Mouse (Mus musculus) R1 (cell line): ENCODE measurements around the gene Glul.

Source experiments
- DNase-seq: peaks from one replicate; pipeline ENCODE4 v3.0.0-alpha.2; 2018; ENCODE audit warnings: low read depth, low spot score

The Glul gene

GRCm38 (mm10) chr1:153909213-153909962 is 9.6 kb downstream of the Glul start:
- DNase-seq = no peak

GRCm38 (mm10) chr1:153909963-153910291 is 10.2 kb downstream of the Glul start:
- no peak for DNase-seq

GRCm38 (mm10) chr1:153910423-153910822 is 10.7 kb downstream of the Glul start:
- no peak for DNase-seq

- DNase-seq = no peak
Measured at GRCm38 (mm10) chr1:153911276-153911795, 11.6 kb downstream of the Glul start.

- DNase-seq = no peak
Measured at GRCm38 (mm10) chr1:153913869-153914268, 14.1 kb downstream of the Glul start.

- DNase-seq = no peak
Measured at GRCm38 (mm10) chr1:153918521-153919206, 18.9 kb downstream of the Glul start.

- no peak for DNase-seq
Measured at GRCm38 (mm10) chr1:153921642-153922041, 21.9 kb downstream of the Glul start.

- DNase-seq = no peak
Measured at GRCm38 (mm10) chr1:153922571-153923021, 22.9 kb downstream of the Glul start.

- no peak for DNase-seq
Measured at GRCm38 (mm10) chr1:153924395-153925385, 24.9 kb downstream of the Glul start.

GRCm38 (mm10) chr1:153930431-153930830 is 30.7 kb downstream of the Glul start:
- DNase-seq = no peak

GRCm38 (mm10) chr1:153933772-153934171 is 34.0 kb downstream of the Glul start:
- DNase-seq = no peak

- no peak for DNase-seq
Measured at GRCm38 (mm10) chr1:153935844-153936380, 36.2 kb downstream of the Glul start.

- peak; percentile 36 for DNase-seq
Measured at GRCm38 (mm10) chr1:153937025-153937424, 37.3 kb downstream of the Glul start.

GRCm38 (mm10) chr1:153940986-153941385 is 41.2 kb downstream of the Glul start:
- no peak for DNase-seq

GRCm38 (mm10) chr1:153945181-153945580 is 45.4 kb downstream of the Glul start:
- peak; percentile 45 for DNase-seq

- no peak for DNase-seq
Measured at GRCm38 (mm10) chr1:153946971-153947370, 47.2 kb downstream of the Glul start.

GRCm38 (mm10) chr1:153947837-153948236 is 48.1 kb downstream of the Glul start:
- no peak for DNase-seq

- DNase-seq = no peak
Measured at GRCm38 (mm10) chr1:153953232-153953631, 53.5 kb downstream of the Glul start.

- DNase-seq = peak; percentile 65
Measured at GRCm38 (mm10) chr1:153953797-153954196, 54.1 kb downstream of the Glul start.

GRCm38 (mm10) chr1:153957850-153958249 is 58.1 kb downstream of the Glul start:
- DNase-seq = no peak
